Mouse (Mus musculus) midbrain, embryonic 13.5 days (tissue): ENCODE results near the gene 6030445D17Rik. TPM values are rescaled to one million over a fixed set of nuclear protein-coding genes. Genes with fewer than 3 reads are reported as not detected.
A peak's percentile ranks its signal among the peaks of the same experiment; 100 is the strongest.

ENCODE experiments used
- ATAC-seq: fragments of 200-750 bp; cut with Nextera tagmentation; 2 replicates; pipeline ENCODE4 v1.8.0; 2017; ENCODE audit warnings: mild to moderate bottlenecking, moderate TSS enrichment, moderate library complexity
- H3K27ac ChIP-seq: fragments of 300-500 bp; sonication (generic); 2 replicates; pipeline ENCODE4 v1.5.1; 2015; ENCODE audit warnings: inconsistent platforms, mild to moderate bottlenecking, moderate library complexity
- H3K27me3 ChIP-seq: fragments of 300-500 bp; sonication (generic); 2 replicates; pipeline ENCODE4 v1.6.1; 2015; ENCODE audit warnings: mild to moderate bottlenecking, inconsistent platforms
- H3K36me3 ChIP-seq: fragments of 300-500 bp; sonication (generic); 2 replicates; pipeline ENCODE4 v1.6.1; 2015; ENCODE audit warnings: mild to moderate bottlenecking, inconsistent platforms
- H3K4me1 ChIP-seq: fragments of 300-500 bp; sonication (generic); replicated peaks from 2 replicates; pipeline ENCODE4 v1.6.1; 2015; ENCODE audit warnings: inconsistent platforms
- H3K4me2 ChIP-seq: fragments of 300-500 bp; sonication (generic); replicated peaks from 2 replicates; pipeline ENCODE4 v1.6.1; 2015; ENCODE audit warnings: moderate library complexity, mild to moderate bottlenecking, inconsistent platforms
- H3K4me3 ChIP-seq: fragments of 300-500 bp; sonication (generic); replicated peaks from 2 replicates; pipeline ENCODE4 v1.5.1; 2015; ENCODE audit warnings: mild to moderate bottlenecking, inconsistent platforms
- H3K9ac ChIP-seq: fragments of 300-500 bp; sonication (generic); replicated peaks from 2 replicates; pipeline ENCODE4 v1.6.1; 2015; ENCODE audit warnings: mild to moderate bottlenecking, inconsistent platforms
- H3K9me3 ChIP-seq: fragments of 300-500 bp; sonication (generic); 2 replicates; pipeline ENCODE4 v1.6.1; 2016; ENCODE audit warnings: mild to moderate bottlenecking, inconsistent platforms
- WGBS: fragments of 180-500 bp; shearing (Covaris S2); methylation state at CpG from one replicate; pipeline ENCODE4 v1.1.7; 2015; 5-methylcytosine and 5-hydroxymethylcytosine counted together
- polyA plus RNA-seq: library from polyadenylated mRNA; unstranded; fragments of >200 nt; fragmentation: Nextera tagmentation; extraction: Ambion mirVana; gene quantifications from 2 replicates; pipeline ENCODE4 v1.2.1, GENCODE M21; 2015

The 6030445D17Rik gene
- polyA plus RNA-seq, 1 experiment from 2014 or later, result 0.12 TPM

GRCm38 (mm10) chr4:136461761-136462085 is 327 bp upstream of the 6030445D17Rik start:
- Histone ChIP-seq H3K4me2 (peak overlapping the region; percentile 97), H3K9me3 (no peaks in the 10 kb centered on the region), H3K27me3 (peaks cover 51% of the 10 kb centered on the region), H3K27ac (no peak overlapping the region), H3K4me3 (peak overlapping the region; percentile 64), H3K9ac (peak overlapping the region; percentile 78), H3K4me1 (peaks cover 23% of the 10 kb centered on the region), H3K36me3 (no peaks in the 10 kb centered on the region)
- ATAC-seq, result peak; percentile 38
- WGBS, result 7% methylated on average over 6 of the region's 6 CpGs

- Histone ChIP-seq H3K27ac (no peak overlapping the region), H3K27me3 (peaks cover 51% of the 10 kb centered on the region)
- WGBS, result under 1% methylated on average over 8 of the region's 8 CpGs
Observed at GRCm38 (mm10) chr4:136462839-136463178, 759 bp downstream of the 6030445D17Rik start.

GRCm38 (mm10) chr4:136463436-136463835 is 1.4 kb downstream of the 6030445D17Rik start:
- peak overlapping the region; percentile 64 for H3K4me3 ChIP-seq
- H3K27ac ChIP-seq, result no peak overlapping the region
- 14% methylated on average over 9 of the region's 9 CpGs for WGBS
- H3K4me1 ChIP-seq, result peaks cover 23% of the 10 kb centered on the region
- ATAC-seq, result no peak
- H3K9me3 ChIP-seq, result no peaks in the 10 kb centered on the region
- H3K36me3 ChIP-seq, result no peaks in the 10 kb centered on the region
- peaks cover 51% of the 10 kb centered on the region for H3K27me3 ChIP-seq
- H3K4me2 ChIP-seq, result peak overlapping the region; percentile 97
- no peak overlapping the region for H3K9ac ChIP-seq

More at GRCm38 (mm10) chr4:136462839-136463178, 759 bp downstream of the 6030445D17Rik start:
- Histone ChIP-seq H3K4me1 (peaks cover 23% of the 10 kb centered on the region), H3K4me3 (peak overlapping the region; percentile 64), H3K9me3 (no peaks in the 10 kb centered on the region), H3K9ac (peak overlapping the region; percentile 78), H3K36me3 (no peaks in the 10 kb centered on the region), H3K4me2 (peak overlapping the region; percentile 97)
- ATAC-seq, result peak; percentile 72

- H3K4me1 ChIP-seq, result peaks cover 30% of the 10 kb centered on the region
- H3K9me3 ChIP-seq, result no peaks in the 10 kb centered on the region
- H3K4me2 ChIP-seq, result no peak overlapping the region
- 78% methylated on average over 4 of the region's 4 CpGs for WGBS
- H3K27me3 ChIP-seq, result peaks cover 36% of the 10 kb centered on the region
- H3K9ac ChIP-seq, result no peak overlapping the region
- H3K27ac ChIP-seq, result no peak overlapping the region
- ATAC-seq, result no peak
- no peak overlapping the region for H3K4me3 ChIP-seq
- no peaks in the 10 kb centered on the region for H3K36me3 ChIP-seq
Observed at GRCm38 (mm10) chr4:136466226-136466625, 4.2 kb downstream of the 6030445D17Rik start.

- Histone ChIP-seq H3K4me3 (peak overlapping the region; percentile 94; the same call in 1 of the 2 replicates), H3K4me1 (peaks cover 23% of the 10 kb centered on the region), H3K27me3 (peaks cover 19% of the 10 kb centered on the region), H3K4me2 (peak overlapping the region; percentile 71), H3K27ac (no peak overlapping the region), H3K9me3 (no peaks in the 10 kb centered on the region), H3K36me3 (no peaks in the 10 kb centered on the region), H3K9ac (no peak overlapping the region)
- 77% methylated on average over 14 of the region's 14 CpGs for WGBS
- ATAC-seq, result peak; percentile 25; the same call in 1 of the 2 replicates
Observed at GRCm38 (mm10) chr4:136468553-136469327, 6.7 kb downstream of the 6030445D17Rik start.

- peak; percentile 94 for ATAC-seq
- under 1% methylated on average over 36 of the region's 36 CpGs for WGBS
- Histone ChIP-seq H3K4me1 (peaks cover 23% of the 10 kb centered on the region), H3K27ac (peak within 1 kb of the TSS; percentile 96), H3K4me3 (peak within 1 kb of the TSS; percentile 94), H3K4me2 (peak within 1 kb of the TSS; percentile 71), H3K9ac (peak within 1 kb of the TSS; percentile 90), H3K9me3 (no peaks in the 10 kb centered on the region), H3K36me3 (no peaks in the 10 kb centered on the region), H3K27me3 (peaks cover 12% of the 10 kb centered on the region)
Observed at GRCm38 (mm10) chr4:136469371-136469903, 7.4 kb downstream of the 6030445D17Rik start, which contains the start of gene Luzp1. Gene Luzp1, plus strand, starts transcription at chr4:136469761.

GRCm38 (mm10) chr4:136469941-136470346 is 7.9 kb downstream of the 6030445D17Rik start:
- H3K9me3 ChIP-seq, result no peaks in the 10 kb centered on the region
- peaks cover 7% of the 10 kb centered on the region; the same call in 1 of the 2 replicates for H3K27me3 ChIP-seq
- peak overlapping the region; percentile 90 for H3K9ac ChIP-seq
- H3K4me1 ChIP-seq, result peaks cover 23% of the 10 kb centered on the region
- peak; percentile 85 for ATAC-seq
- H3K4me3 ChIP-seq, result peak overlapping the region; percentile 94
- under 1% methylated on average over 37 of the region's 55 CpGs for WGBS
- no peaks in the 10 kb centered on the region for H3K36me3 ChIP-seq
- H3K4me2 ChIP-seq, result peak overlapping the region; percentile 71
- H3K27ac ChIP-seq, result peak overlapping the region; percentile 96

- H3K9me3 ChIP-seq, result no peaks in the 10 kb centered on the region
- peak overlapping the region; percentile 90 for H3K9ac ChIP-seq
- H3K27me3 ChIP-seq, result 0 out of 2 replicates have a peak, but pooled peaks cover 3% of the 10 kb centered on the region
- peak; percentile 49 for ATAC-seq
- H3K27ac ChIP-seq, result peak overlapping the region; percentile 96
- H3K36me3 ChIP-seq, result no peaks in the 10 kb centered on the region
- H3K4me1 ChIP-seq, result peaks cover 23% of the 10 kb centered on the region
- under 1% methylated on average over 56 of the region's 58 CpGs for WGBS
- peak overlapping the region; percentile 71 for H3K4me2 ChIP-seq
- H3K4me3 ChIP-seq, result peak overlapping the region; percentile 94
Observed at GRCm38 (mm10) chr4:136470347-136471071, 8.5 kb downstream of the 6030445D17Rik start.

- Histone ChIP-seq H3K4me2 (no peak overlapping the region), H3K27me3 (no peaks in the 10 kb centered on the region), H3K9ac (no peak overlapping the region), H3K36me3 (no peaks in the 10 kb centered on the region), H3K27ac (no peak overlapping the region), H3K4me3 (no peak overlapping the region), H3K9me3 (no peaks in the 10 kb centered on the region), H3K4me1 (peaks cover 10% of the 10 kb centered on the region)
- WGBS, result 95% methylated on average over 1 of the region's 1 CpGs
- ATAC-seq, result no peak
Observed at GRCm38 (mm10) chr4:136476692-136477091, 14.6 kb downstream of the 6030445D17Rik start.

- no peak overlapping the region for H3K4me2 ChIP-seq
- no peak for ATAC-seq
- H3K4me1 ChIP-seq, result no peaks in the 10 kb centered on the region
- no peaks in the 10 kb centered on the region for H3K36me3 ChIP-seq
- WGBS, result 92% methylated on average over 2 of the region's 2 CpGs
- H3K4me3 ChIP-seq, result no peak overlapping the region
- H3K27ac ChIP-seq, result no peak overlapping the region
- no peaks in the 10 kb centered on the region for H3K9me3 ChIP-seq
- no peak overlapping the region for H3K9ac ChIP-seq
- no peaks in the 10 kb centered on the region for H3K27me3 ChIP-seq
Observed at GRCm38 (mm10) chr4:136486549-136486948, 24.5 kb downstream of the 6030445D17Rik start.

GRCm38 (mm10) chr4:136495993-136496392 is 33.9 kb downstream of the 6030445D17Rik start:
- no peaks in the 10 kb centered on the region for H3K4me1 ChIP-seq
- no peaks in the 10 kb centered on the region for H3K9me3 ChIP-seq
- H3K27ac ChIP-seq, result no peak overlapping the region
- H3K27me3 ChIP-seq, result no peaks in the 10 kb centered on the region
- H3K4me3 ChIP-seq, result no peak overlapping the region
- no peak for ATAC-seq
- H3K9ac ChIP-seq, result no peak overlapping the region
- H3K4me2 ChIP-seq, result no peak overlapping the region
- no peaks in the 10 kb centered on the region for H3K36me3 ChIP-seq
